Mouse (Mus musculus) right cerebral cortex, adult 2 months (tissue): ENCODE measurements around the gene Fign.

Experiments
- DNase-seq, 2 experiments: peaks; one replicate each; pipeline ENCODE4 v3.0.0; 2021 to 2022; ENCODE audit warnings: low spot score in 2 of 2

Fign gene

GRCm38 (mm10) chr2:64059477-64059876 lies 38.4 kb downstream of the Fign start:
- no peak for DNase-seq

GRCm38 (mm10) chr2:64048142-64048541 lies 49.7 kb downstream of the Fign start:
- DNase-seq = no peak

GRCm38 (mm10) chr2:64043099-64043498 lies 54.7 kb downstream of the Fign start:
- peak; percentile 21 to 31 for DNase-seq

DNA sequence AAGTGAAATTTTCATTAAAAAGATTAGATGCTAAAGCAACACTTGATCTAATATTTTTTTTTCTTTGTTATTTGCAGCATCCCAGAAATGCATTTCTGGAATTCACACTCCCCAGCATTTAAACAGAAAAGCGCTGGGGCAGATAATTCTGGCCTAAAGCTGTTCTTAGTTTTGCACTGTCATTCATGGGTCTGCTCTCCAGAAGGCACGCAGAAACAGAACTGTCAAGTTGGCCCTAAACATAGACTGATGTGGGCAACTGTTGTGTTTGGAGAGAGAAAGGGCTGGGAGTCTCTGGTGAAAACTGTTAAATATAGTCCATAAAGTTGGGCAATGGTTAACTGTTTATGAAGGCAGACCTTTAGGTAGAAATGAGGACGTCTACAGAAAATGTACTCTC lies 62.4 kb downstream of the Fign start:
- DNase-seq = peak in 1 of 2 experiments; percentile 4

DNA sequence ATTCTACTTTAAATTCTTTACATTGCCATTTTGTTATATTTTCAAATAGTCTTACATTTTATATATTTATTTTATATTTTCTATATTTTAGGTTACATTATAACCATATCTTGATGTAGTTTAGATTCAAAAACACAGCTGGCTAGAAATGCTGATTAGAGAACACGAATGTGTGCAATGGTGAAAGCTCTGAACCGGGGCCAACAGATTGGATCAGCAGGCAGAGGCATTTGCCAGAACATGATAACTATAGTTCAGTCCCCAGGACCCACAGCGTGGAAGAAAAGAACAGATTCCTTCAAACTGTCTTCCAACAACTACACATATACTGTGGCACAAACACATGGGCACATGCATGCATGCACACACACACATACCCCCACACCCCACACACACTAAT lies 64.0 kb downstream of the Fign start:
- DNase-seq = no peak

DNA sequence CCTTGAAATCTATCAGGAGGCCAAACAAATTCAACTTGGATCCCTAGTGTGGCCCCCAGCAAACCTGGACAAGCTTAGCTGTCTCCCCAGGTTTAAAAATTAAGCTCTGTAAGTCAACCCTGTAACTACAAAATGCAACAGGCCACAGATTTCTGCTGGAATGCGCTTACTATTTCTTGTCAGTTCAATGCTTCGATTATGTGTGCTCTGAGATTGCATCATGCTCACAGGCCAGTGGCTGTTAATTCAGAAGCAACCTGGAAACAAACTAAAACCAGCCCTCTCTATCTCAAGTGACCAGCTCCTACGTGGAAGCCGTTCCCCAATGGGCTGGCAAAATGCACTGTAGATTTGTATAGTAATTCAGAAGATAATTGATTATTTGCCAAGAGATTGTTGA lies 71.9 kb downstream of the Fign start:
- no peak for DNase-seq

DNA sequence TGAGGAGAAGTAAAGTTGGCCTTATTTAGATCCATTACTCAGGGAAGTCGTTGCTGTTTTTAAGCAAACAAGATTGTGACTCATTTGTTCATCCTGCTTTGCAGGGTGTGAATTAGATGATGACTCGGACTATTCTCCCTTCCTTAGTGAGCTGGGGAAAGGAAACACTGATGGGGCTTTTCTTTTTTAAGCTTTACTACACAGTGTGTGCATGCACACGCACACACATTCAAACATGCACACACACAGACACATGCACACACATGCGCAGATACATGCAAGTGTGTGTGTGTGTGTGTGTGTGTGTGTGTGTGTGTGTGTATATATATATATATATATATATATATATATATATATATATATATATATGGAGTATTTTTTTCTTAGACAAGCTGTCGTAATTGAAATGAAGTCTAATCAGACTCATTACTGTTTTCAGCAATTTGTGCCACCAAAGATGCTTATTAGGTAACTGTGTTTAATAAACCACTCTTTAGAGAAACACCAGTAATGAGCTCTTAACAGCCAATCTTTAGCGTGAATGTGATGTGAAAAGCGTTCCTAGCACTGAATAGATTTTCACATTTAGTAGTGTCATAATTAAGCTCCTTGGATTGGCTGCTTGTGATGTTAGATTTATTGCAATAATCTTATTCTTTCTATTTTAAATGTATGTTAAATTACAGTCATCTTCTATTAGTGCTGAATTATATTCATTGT lies 103.4 kb downstream of the Fign start:
- no peak for DNase-seq

- no peak for DNase-seq
Observed at GRCm38 (mm10) chr2:63985426-63985825, 112.4 kb downstream of the Fign start.

DNA sequence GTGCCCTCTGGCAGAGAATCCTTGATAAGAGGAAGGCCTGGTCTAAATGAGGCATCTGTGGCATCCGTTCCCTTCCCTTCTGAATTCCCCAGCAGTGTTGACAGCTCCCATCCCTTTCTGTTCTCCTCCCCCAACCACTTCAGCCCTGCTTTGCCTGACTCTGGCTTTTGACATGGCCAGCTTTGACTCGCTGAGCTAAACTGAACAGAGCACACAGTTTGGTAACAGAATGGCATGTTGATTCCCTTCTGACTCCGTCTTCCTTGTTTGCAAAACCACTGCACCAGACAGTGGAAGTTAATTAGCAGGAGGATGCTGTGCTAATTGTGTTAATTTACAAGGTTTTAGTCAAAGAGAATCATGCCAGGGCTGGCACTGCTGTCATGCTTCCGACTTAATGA lies 115.5 kb downstream of the Fign start:
- DNase-seq = no peak

GRCm38 (mm10) chr2:63981449-63981848 lies 116.4 kb downstream of the Fign start:
- DNase-seq = no peak

DNA sequence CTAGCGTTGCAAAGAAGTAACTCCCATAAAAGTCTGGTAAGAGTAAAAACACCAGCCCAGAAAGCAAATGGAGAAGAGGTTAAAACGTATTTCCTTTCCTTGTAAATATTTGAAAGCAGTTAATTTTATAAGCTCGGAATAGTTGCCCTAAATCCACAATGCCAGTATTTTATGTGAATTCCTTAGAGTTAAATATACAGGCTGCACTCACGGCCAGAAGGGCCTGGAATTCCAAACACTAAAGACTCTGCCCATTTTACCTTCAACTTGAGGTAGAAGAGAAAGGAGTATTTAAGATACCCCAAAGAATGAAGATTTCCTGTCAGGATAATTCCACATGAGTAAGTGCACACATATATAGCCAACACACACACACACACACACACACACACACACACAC lies 128.2 kb downstream of the Fign start:
- DNase-seq = no peak

- DNase-seq = no peak
Observed at GRCm38 (mm10) chr2:63931041-63931440, 166.8 kb downstream of the Fign start.

GRCm38 (mm10) chr2:63926481-63927097 lies 171.2 kb downstream of the Fign start:
- no peak for DNase-seq

- no peak for DNase-seq
Observed at GRCm38 (mm10) chr2:63925721-63926235, 172.1 kb downstream of the Fign start.
